Mouse (Mus musculus) thymus, postnatal 0 days (tissue): ENCODE results near the gene Trio. TPM values are rescaled to one million over a fixed set of nuclear protein-coding genes. Genes with fewer than 3 reads are reported as not detected.

Experiments used
- DNase-seq: peaks from one replicate; pipeline ENCODE4 v3.0.0-alpha.2; 2015; ENCODE audit warnings: low spot score
- polyA plus RNA-seq: library from polyadenylated mRNA; unstranded; fragments of >200 nt; fragmentation: Nextera tagmentation; extraction: Ambion mirVana; gene quantifications from 2 replicates; pipeline ENCODE4 v1.2.1, GENCODE M21; 2015

The Trio gene
- polyA plus RNA-seq, 1 experiment from 2014 or later, result 8.0 TPM

- peak; percentile 76 for DNase-seq
Observed at GRCm38 (mm10) chr15:27925865-27926264, 99.8 kb downstream of the Trio start.

- no peak for DNase-seq
Observed at GRCm38 (mm10) chr15:27925004-27925635, 100.5 kb downstream of the Trio start.

- no peak for DNase-seq
Observed at GRCm38 (mm10) chr15:27923987-27924341, 101.7 kb downstream of the Trio start.

- DNase-seq, result peak; percentile 90
Observed at GRCm38 (mm10) chr15:27923280-27923986, 102.2 kb downstream of the Trio start.

- DNase-seq, result no peak
Observed at GRCm38 (mm10) chr15:27920751-27921150, 104.9 kb downstream of the Trio start.

GRCm38 (mm10) chr15:27919540-27919939 lies 106.1 kb downstream of the Trio start:
- peak; percentile 62 for DNase-seq

GRCm38 (mm10) chr15:27918798-27919197 lies 106.8 kb downstream of the Trio start:
- no peak for DNase-seq

- DNase-seq, result no peak
Observed at GRCm38 (mm10) chr15:27916204-27916603, 109.4 kb downstream of the Trio start.

- no peak for DNase-seq
Observed at GRCm38 (mm10) chr15:27913013-27913412, 112.6 kb downstream of the Trio start.

GRCm38 (mm10) chr15:27911196-27911595 lies 114.5 kb downstream of the Trio start:
- no peak for DNase-seq

- no peak for DNase-seq
Observed at GRCm38 (mm10) chr15:27910179-27910578, 115.5 kb downstream of the Trio start.

GRCm38 (mm10) chr15:27907649-27908048 lies 118.0 kb downstream of the Trio start:
- DNase-seq, result no peak

- DNase-seq, result no peak
Observed at GRCm38 (mm10) chr15:27906409-27906808, 119.2 kb downstream of the Trio start.

- DNase-seq, result no peak
Observed at GRCm38 (mm10) chr15:27905341-27905740, 120.3 kb downstream of the Trio start.

- no peak for DNase-seq
Observed at GRCm38 (mm10) chr15:27904346-27905005, 121.2 kb downstream of the Trio start.

GRCm38 (mm10) chr15:27901200-27901599 lies 124.4 kb downstream of the Trio start:
- DNase-seq, result no peak

- no peak for DNase-seq
Observed at GRCm38 (mm10) chr15:27898795-27899406, 126.7 kb downstream of the Trio start.

- no peak for DNase-seq
Observed at GRCm38 (mm10) chr15:27894112-27894511, 131.5 kb downstream of the Trio start.

- no peak for DNase-seq
Observed at GRCm38 (mm10) chr15:27892029-27892428, 133.6 kb downstream of the Trio start.

GRCm38 (mm10) chr15:27890666-27891065 lies 135.0 kb downstream of the Trio start:
- DNase-seq, result no peak

- no peak for DNase-seq
Observed at GRCm38 (mm10) chr15:27888153-27888552, 137.5 kb downstream of the Trio start.

GRCm38 (mm10) chr15:27886992-27887391 lies 138.7 kb downstream of the Trio start:
- peak; percentile 52 for DNase-seq
